Mouse (Mus musculus): ENCODE results near the gene Rfng. TPM values are rescaled to one million over a fixed set of nuclear protein-coding genes. Genes with fewer than 3 reads are reported as not detected.
A peak's percentile ranks its signal among the peaks of the same experiment; 100 is the strongest.

Rfng gene
- polyA plus RNA-seq, 1 experiment: 87.4 TPM

GRCm38 (mm10) chr11:120761811-120762671, 22.0 kb downstream of the Rfng start:
- Histone ChIP-seq H3K36me3 (ENCODE audit: control insufficient read depth, insufficient read depth, low read length) (no peaks in the 10 kb centered on the region), H3K27me3 (ENCODE audit: control insufficient read depth, insufficient read depth, low read length) (no peaks in the 10 kb centered on the region), H3K4me3 (ENCODE audit: control insufficient read depth, insufficient read depth, low read length) (no peak overlapping the region), H3K27ac (ENCODE audit: control insufficient read depth, insufficient read depth, low read length) (no peak overlapping the region), H3K4me1 (replicated peaks; ENCODE audit: control insufficient read depth, insufficient read depth, low read length) (no peaks in the 10 kb centered on the region)
- no peak for TF ChIP-seq POLR2A (IDR thresholded peaks at IDR 0.05; ENCODE audit: control insufficient read depth, extremely low read depth, insufficient read depth, low read length, poor library complexity)
- no peak for DNase-seq
- 86% methylated on average over 14 of the region's 14 CpGs for WGBS

- no peak for DNase-seq
- no peak overlapping the region for H3K27ac ChIP-seq (ENCODE audit: control insufficient read depth, insufficient read depth, low read length)
- TF ChIP-seq CTCF (IDR thresholded peaks at IDR 0.05; ENCODE audit: borderline replicate concordance, control insufficient read depth, extremely low read depth, insufficient read depth, low read length, poor library complexity) (no peak), POLR2A (IDR thresholded peaks at IDR 0.05; ENCODE audit: control insufficient read depth, extremely low read depth, insufficient read depth, low read length, poor library complexity) (no peak)
- H3K27me3 ChIP-seq (ENCODE audit: control insufficient read depth, insufficient read depth, low read length): no peaks in the 10 kb centered on the region
- 59% methylated on average over 9 of the region's 9 CpGs for WGBS
- H3K4me1 ChIP-seq (replicated peaks; ENCODE audit: control insufficient read depth, insufficient read depth, low read length): no peaks in the 10 kb centered on the region
- no peak overlapping the region for H3K4me3 ChIP-seq (ENCODE audit: control insufficient read depth, insufficient read depth, low read length)
- H3K36me3 ChIP-seq (ENCODE audit: control insufficient read depth, insufficient read depth, low read length): no peaks in the 10 kb centered on the region
These were observed 23.8 kb downstream of the Rfng start for GRCm38 (mm10) chr11:120760236-120760635.

- 84% methylated on average over 4 of the region's 4 CpGs for WGBS
- TF ChIP-seq CTCF (IDR thresholded peaks at IDR 0.05; ENCODE audit: borderline replicate concordance, control insufficient read depth, extremely low read depth, insufficient read depth, low read length, poor library complexity): no peak
- no peak for TF ChIP-seq POLR2A (IDR thresholded peaks at IDR 0.05; ENCODE audit: control insufficient read depth, extremely low read depth, insufficient read depth, low read length, poor library complexity)
- H3K4me1 ChIP-seq (replicated peaks; ENCODE audit: control insufficient read depth, insufficient read depth, low read length): no peaks in the 10 kb centered on the region
- no peaks in the 10 kb centered on the region for H3K36me3 ChIP-seq (ENCODE audit: control insufficient read depth, insufficient read depth, low read length)
- H3K4me3 ChIP-seq (ENCODE audit: control insufficient read depth, insufficient read depth, low read length): no peak overlapping the region
- no peak for DNase-seq
- H3K27ac ChIP-seq (ENCODE audit: control insufficient read depth, insufficient read depth, low read length): no peak overlapping the region
- no peaks in the 10 kb centered on the region for H3K27me3 ChIP-seq (ENCODE audit: control insufficient read depth, insufficient read depth, low read length)
These were observed 32.4 kb downstream of the Rfng start for GRCm38 (mm10) chr11:120751606-120752005.

GRCm38 (mm10) chr11:120749430-120749829, 34.6 kb downstream of the Rfng start:
- Histone ChIP-seq H3K4me1 (replicated peaks; ENCODE audit: control insufficient read depth, insufficient read depth, low read length) (no peaks in the 10 kb centered on the region), H3K27me3 (ENCODE audit: control insufficient read depth, insufficient read depth, low read length) (no peaks in the 10 kb centered on the region), H3K4me3 (ENCODE audit: control insufficient read depth, insufficient read depth, low read length) (no peak overlapping the region), H3K27ac (ENCODE audit: control insufficient read depth, insufficient read depth, low read length) (no peak overlapping the region), H3K36me3 (ENCODE audit: control insufficient read depth, insufficient read depth, low read length) (no peaks in the 10 kb centered on the region)
- TF ChIP-seq CTCF (IDR thresholded peaks at IDR 0.05; ENCODE audit: borderline replicate concordance, control insufficient read depth, extremely low read depth, insufficient read depth, low read length, poor library complexity) (peak; percentile 55; the same call in 1 of the 2 replicates), POLR2A (IDR thresholded peaks at IDR 0.05; ENCODE audit: control insufficient read depth, extremely low read depth, insufficient read depth, low read length, poor library complexity) (no peak)
- WGBS: 71% methylated on average over 8 of the region's 8 CpGs
- DNase-seq: peak; percentile 40

GRCm38 (mm10) chr11:120747974-120748373, 36.0 kb downstream of the Rfng start:
- Histone ChIP-seq H3K27ac (ENCODE audit: control insufficient read depth, insufficient read depth, low read length) (no peak overlapping the region), H3K36me3 (ENCODE audit: control insufficient read depth, insufficient read depth, low read length) (no peaks in the 10 kb centered on the region), H3K4me1 (replicated peaks; ENCODE audit: control insufficient read depth, insufficient read depth, low read length) (no peaks in the 10 kb centered on the region), H3K27me3 (ENCODE audit: control insufficient read depth, insufficient read depth, low read length) (no peaks in the 10 kb centered on the region), H3K4me3 (ENCODE audit: control insufficient read depth, insufficient read depth, low read length) (no peak overlapping the region)
- no peak for DNase-seq
- TF ChIP-seq POLR2A (IDR thresholded peaks at IDR 0.05; ENCODE audit: control insufficient read depth, extremely low read depth, insufficient read depth, low read length, poor library complexity) (no peak), CTCF (IDR thresholded peaks at IDR 0.05; ENCODE audit: borderline replicate concordance, control insufficient read depth, extremely low read depth, insufficient read depth, low read length, poor library complexity) (no peak)
- WGBS: 43% methylated on average over 4 of the region's 4 CpGs

- no peaks in the 10 kb centered on the region for H3K4me1 ChIP-seq (replicated peaks; ENCODE audit: control insufficient read depth, insufficient read depth, low read length)
- H3K27me3 ChIP-seq (ENCODE audit: control insufficient read depth, insufficient read depth, low read length): no peaks in the 10 kb centered on the region
- no peak overlapping the region for H3K27ac ChIP-seq (ENCODE audit: control insufficient read depth, insufficient read depth, low read length)
- DNase-seq: no peak
- 90% methylated on average over 7 of the region's 7 CpGs for WGBS
- H3K36me3 ChIP-seq (ENCODE audit: control insufficient read depth, insufficient read depth, low read length): no peaks in the 10 kb centered on the region
- H3K4me3 ChIP-seq (ENCODE audit: control insufficient read depth, insufficient read depth, low read length): no peak overlapping the region
- no peak for TF ChIP-seq POLR2A (IDR thresholded peaks at IDR 0.05; ENCODE audit: control insufficient read depth, extremely low read depth, insufficient read depth, low read length, poor library complexity)
- TF ChIP-seq CTCF (IDR thresholded peaks at IDR 0.05; ENCODE audit: borderline replicate concordance, control insufficient read depth, extremely low read depth, insufficient read depth, low read length, poor library complexity): no peak
These were observed 39.8 kb downstream of the Rfng start for GRCm38 (mm10) chr11:120744121-120744701.
